Comparison of ENCODE assay signal across 20 mouse cellular contexts in genomic region chr3:22850474-22850873, GRCm38 (mm10).
A peak's percentile ranks its signal among the peaks of the same experiment; 100 is the strongest.
DNase-seq lines count a peak whose midpoint lies in the region; ATAC-seq lines count a peak whose summit lies in the region.
"Had no signal": no experiment of that assay in that cellular context is flagged by ENCODE, and none has a peak within 500 bp of the region (broad histone marks: within the 10 kb centered on the region; RNA-seq: fewer than 3 reads in every experiment).

No protein-coding gene starts in this region.

- no peaks in the 10 kb centered on the region for H3K27me3 ChIP-seq in hindbrain, embryonic 14.5 days (ENCODE audit: control insufficient read depth, insufficient read depth, low read length)
- H3K27me3 ChIP-seq in hindbrain, embryonic 13.5 days = no peaks in the 10 kb centered on the region
- no peaks in the 10 kb centered on the region for H3K27me3 ChIP-seq in forebrain, embryonic 12.5 days
- no peaks in the 10 kb centered on the region for H3K27me3 ChIP-seq in heart, embryonic 11.5 days (ENCODE audit: control insufficient read depth, insufficient read depth, low read length)
- H3K27me3 ChIP-seq: embryonic facial prominence, embryonic 12.5 days had no signal

- no peaks in the 10 kb centered on the region for H3K4me1 ChIP-seq in hindbrain, embryonic 14.5 days (replicated peaks; ENCODE audit: control insufficient read depth, insufficient read depth, low read length)
- no peaks in the 10 kb centered on the region for H3K4me1 ChIP-seq in hindbrain, embryonic 13.5 days (replicated peaks)
- H3K4me1 ChIP-seq in forebrain, embryonic 12.5 days = no peaks in the 10 kb centered on the region
- no peaks in the 10 kb centered on the region for H3K4me1 ChIP-seq in heart, embryonic 11.5 days (ENCODE audit: control insufficient read depth, insufficient read depth, low read length)
- H3K4me1 ChIP-seq: embryonic facial prominence, embryonic 10.5 days; embryonic facial prominence, embryonic 12.5 days had no signal

- H3K36me3 ChIP-seq in hindbrain, embryonic 14.5 days (replicated peaks; ENCODE audit: control insufficient read depth, insufficient read depth) = no peaks in the 10 kb centered on the region
- no peaks in the 10 kb centered on the region for H3K36me3 ChIP-seq in hindbrain, embryonic 13.5 days
- no peaks in the 10 kb centered on the region for H3K36me3 ChIP-seq in forebrain, embryonic 12.5 days (replicated peaks)
- H3K36me3 ChIP-seq in heart, embryonic 11.5 days (ENCODE audit: control insufficient read depth, insufficient read depth, low read length) = no peaks in the 10 kb centered on the region
- H3K36me3 ChIP-seq: embryonic facial prominence, embryonic 10.5 days; embryonic facial prominence, embryonic 12.5 days had no signal

- H3K9ac ChIP-seq in hindbrain, embryonic 14.5 days = no peak overlapping the region
- no peak overlapping the region for H3K9ac ChIP-seq in hindbrain, embryonic 13.5 days
- H3K9ac ChIP-seq in forebrain, embryonic 12.5 days = no peak overlapping the region
- no peak overlapping the region for H3K9ac ChIP-seq in heart, embryonic 11.5 days (ENCODE audit: low read depth, low read length)
- H3K9ac ChIP-seq: embryonic facial prominence, embryonic 12.5 days had no signal

- H3K4me2 ChIP-seq in hindbrain, embryonic 14.5 days (replicated peaks) = no peak overlapping the region
- no peak overlapping the region for H3K4me2 ChIP-seq in hindbrain, embryonic 13.5 days
- no peak overlapping the region for H3K4me2 ChIP-seq in forebrain, embryonic 12.5 days
- no peak overlapping the region for H3K4me2 ChIP-seq in heart, embryonic 11.5 days
- H3K4me2 ChIP-seq: embryonic facial prominence, embryonic 12.5 days had no signal

- DNase-seq in hindbrain, embryonic 14.5 days (ENCODE audit: low spot score) = peak; percentile 3
- peak; percentile 16 for DNase-seq in ES-CJ7 (ENCODE audit: low read depth, low spot score)
- peak; percentile 11 for DNase-seq in MEL-GATA-1-ER (ENCODE audit: extremely low read depth, low read depth)
- DNase-seq in ZHBTc4 (ENCODE audit: low read depth, low spot score) = peak; percentile 16
- no peak for DNase-seq in ovary, postnatal 14 days (ENCODE audit: low spot score)
- DNase-seq: adrenal gland, adult 2 months; adrenal gland, postnatal 10 days; adrenal gland, postnatal 25 days; cerebellum, adult 11-12 months; cerebellum, adult 2 months; cerebellum, adult 9-10 months; cerebellum, postnatal 10 days; cerebellum, postnatal 25 days had no signal

- H3K4me3 ChIP-seq in hindbrain, embryonic 14.5 days (replicated peaks; ENCODE audit: low read length) = no peak overlapping the region
- H3K4me3 ChIP-seq in hindbrain, embryonic 13.5 days = no peak overlapping the region
- no peak overlapping the region for H3K4me3 ChIP-seq in forebrain, embryonic 12.5 days (replicated peaks)
- H3K4me3 ChIP-seq in heart, embryonic 11.5 days (ENCODE audit: low read depth, low read length) = no peak overlapping the region
- H3K4me3 ChIP-seq: embryonic facial prominence, embryonic 10.5 days; embryonic facial prominence, embryonic 12.5 days had no signal

- H3K9me3 ChIP-seq in hindbrain, embryonic 14.5 days (ENCODE audit: control insufficient read depth, low read length) = no peaks in the 10 kb centered on the region
- no peaks in the 10 kb centered on the region for H3K9me3 ChIP-seq in hindbrain, embryonic 13.5 days
- no peaks in the 10 kb centered on the region for H3K9me3 ChIP-seq in forebrain, embryonic 12.5 days
- no peaks in the 10 kb centered on the region for H3K9me3 ChIP-seq in heart, embryonic 11.5 days (replicated peaks; ENCODE audit: control insufficient read depth, low read length)
- H3K9me3 ChIP-seq: embryonic facial prominence, embryonic 10.5 days; embryonic facial prominence, embryonic 12.5 days had no signal

- H3K27ac ChIP-seq in hindbrain, embryonic 14.5 days = no peak overlapping the region
- no peak overlapping the region for H3K27ac ChIP-seq in hindbrain, embryonic 13.5 days
- H3K27ac ChIP-seq in forebrain, embryonic 12.5 days = no peak overlapping the region
- H3K27ac ChIP-seq in heart, embryonic 11.5 days (ENCODE audit: low read depth, low read length) = no peak overlapping the region
- H3K27ac ChIP-seq: embryonic facial prominence, embryonic 10.5 days; embryonic facial prominence, embryonic 12.5 days had no signal

- ATAC-seq in hindbrain, embryonic 14.5 days (ENCODE audit: low FRiP score) = no peak
- ATAC-seq in hindbrain, embryonic 13.5 days (ENCODE audit: low FRiP score) = no peak
- no peak for ATAC-seq in forebrain, embryonic 12.5 days (ENCODE audit: low FRiP score)
- no peak for ATAC-seq in heart, embryonic 11.5 days (replicated peaks; ENCODE audit: insufficient number of reproducible peaks, low FRiP score, low TSS enrichment)
- ATAC-seq: forebrain, embryonic 14.5 days; forebrain, embryonic 16.5 days had no signal
